Mouse (Mus musculus) embryonic facial prominence, embryonic 15.5 days (tissue): ENCODE data around the gene Mast2. TPM values are rescaled to one million over a fixed set of nuclear protein-coding genes. Genes with fewer than 3 reads are reported as not detected.

Experiments used
- ATAC-seq: fragments of 200-750 bp; cut with Nextera tagmentation; 2 replicates; pipeline ENCODE4 v1.8.0; 2017; ENCODE audit warnings: low read depth, moderate TSS enrichment; ENCODE audit not compliant: insufficient number of reproducible peaks, low FRiP score, low TSS enrichment
- H3K27ac ChIP-seq: fragments of 300-500 bp; sonication (generic); replicated peaks from 2 replicates; pipeline ENCODE4 v1.5.1; 2015; ENCODE audit warnings: mild to moderate bottlenecking, inconsistent platforms
- H3K27me3 ChIP-seq: fragments of 300-500 bp; sonication (generic); 2 replicates; pipeline ENCODE4 v1.6.1; 2015; ENCODE audit warnings: inconsistent platforms
- H3K36me3 ChIP-seq: fragments of 300-500 bp; sonication (generic); 2 replicates; pipeline ENCODE4 v1.6.1; 2015; ENCODE audit warnings: mild to moderate bottlenecking, inconsistent platforms
- H3K4me1 ChIP-seq: fragments of 300-500 bp; sonication (generic); 2 replicates; pipeline ENCODE4 v1.6.1; 2015; ENCODE audit warnings: inconsistent platforms
- H3K4me2 ChIP-seq: fragments of 300-500 bp; sonication (generic); replicated peaks from 2 replicates; pipeline ENCODE4 v1.6.1; 2015; ENCODE audit warnings: mild to moderate bottlenecking, inconsistent platforms
- H3K4me3 ChIP-seq: fragments of 300-500 bp; sonication (generic); replicated peaks from 2 replicates; pipeline ENCODE4 v1.5.1; 2015; ENCODE audit warnings: mild to moderate bottlenecking, inconsistent platforms
- H3K9ac ChIP-seq: fragments of 300-500 bp; sonication (generic); 2 replicates; pipeline ENCODE4 v1.6.1; 2015; ENCODE audit warnings: inconsistent platforms
- H3K9me3 ChIP-seq: fragments of 300-500 bp; sonication (generic); replicated peaks from 2 replicates; pipeline ENCODE4 v1.6.1; 2016; ENCODE audit warnings: inconsistent platforms
- WGBS: fragments of 180-500 bp; shearing (Covaris S2); methylation state at CpG from one replicate; pipeline ENCODE4 v1.1.7; 2015; 5-methylcytosine and 5-hydroxymethylcytosine counted together
- polyA plus RNA-seq: library from polyadenylated mRNA; unstranded; fragments of >200 nt; fragmentation: Nextera tagmentation; extraction: Ambion mirVana; gene quantifications from 2 replicates; pipeline ENCODE4 v1.2.1, GENCODE M21; 2015

The Mast2 gene
- polyA plus RNA-seq, 1 experiment from 2014 or later, result 17.9 TPM

- Histone ChIP-seq H3K27ac (peak overlapping the region; percentile 85), H3K27me3 (no peaks in the 10 kb centered on the region), H3K4me1 (peaks cover 8% of the 10 kb centered on the region), H3K9me3 (no peaks in the 10 kb centered on the region), H3K36me3 (no peaks in the 10 kb centered on the region), H3K4me3 (peak overlapping the region; percentile 82), H3K9ac (peak overlapping the region; percentile 83), H3K4me2 (peak overlapping the region; percentile 61)
- peak; percentile 71 for ATAC-seq
- WGBS, result under 1% methylated on average over 63 of the region's 74 CpGs
Measured at GRCm38 (mm10) chr4:116463231-116464125, 505 bp downstream of the Mast2 start.

- no peak overlapping the region for H3K4me2 ChIP-seq
- no peak for ATAC-seq
Measured at GRCm38 (mm10) chr4:116461943-116462342, 2.0 kb downstream of the Mast2 start.

GRCm38 (mm10) chr4:116451553-116451952, 12.4 kb downstream of the Mast2 start:
- H3K27me3 ChIP-seq, result no peaks in the 10 kb centered on the region
- H3K9ac ChIP-seq, result no peak overlapping the region
- H3K4me3 ChIP-seq, result no peak overlapping the region
- ATAC-seq, result no peak
- no peak overlapping the region for H3K27ac ChIP-seq
- H3K36me3 ChIP-seq, result no peaks in the 10 kb centered on the region
- no peaks in the 10 kb centered on the region for H3K4me1 ChIP-seq
- no peaks in the 10 kb centered on the region for H3K9me3 ChIP-seq
- no peak overlapping the region for H3K4me2 ChIP-seq

More at GRCm38 (mm10) chr4:116461943-116462342, 2.0 kb downstream of the Mast2 start:
- no peak overlapping the region for H3K9ac ChIP-seq
- H3K36me3 ChIP-seq, result no peaks in the 10 kb centered on the region
- peaks cover 8% of the 10 kb centered on the region for H3K4me1 ChIP-seq
- no peaks in the 10 kb centered on the region for H3K9me3 ChIP-seq
- WGBS, result 92% methylated on average over 3 of the region's 3 CpGs
- H3K27me3 ChIP-seq, result no peaks in the 10 kb centered on the region
- no peak overlapping the region for H3K27ac ChIP-seq
- no peak overlapping the region for H3K4me3 ChIP-seq

- no peak for ATAC-seq
- H3K4me1 ChIP-seq, result no peaks in the 10 kb centered on the region
- no peak overlapping the region for H3K9ac ChIP-seq
- H3K9me3 ChIP-seq, result no peaks in the 10 kb centered on the region
- H3K36me3 ChIP-seq, result no peaks in the 10 kb centered on the region
- no peak overlapping the region for H3K4me2 ChIP-seq
- H3K27me3 ChIP-seq, result no peaks in the 10 kb centered on the region
- H3K27ac ChIP-seq, result no peak overlapping the region
- no peak overlapping the region for H3K4me3 ChIP-seq
Measured at GRCm38 (mm10) chr4:116449951-116450350, 14.0 kb downstream of the Mast2 start.

- WGBS, result 59% methylated on average over 8 of the region's 8 CpGs
- no peaks in the 10 kb centered on the region for H3K4me1 ChIP-seq
- no peak overlapping the region for H3K27ac ChIP-seq
Measured at GRCm38 (mm10) chr4:116448673-116449072, 15.3 kb downstream of the Mast2 start.

GRCm38 (mm10) chr4:116439383-116439782, 24.6 kb downstream of the Mast2 start:
- Histone ChIP-seq H3K9ac (no peak overlapping the region), H3K4me3 (no peak overlapping the region), H3K27me3 (no peaks in the 10 kb centered on the region), H3K4me2 (no peak overlapping the region), H3K36me3 (no peaks in the 10 kb centered on the region), H3K9me3 (no peaks in the 10 kb centered on the region), H3K27ac (no peak overlapping the region), H3K4me1 (no peaks in the 10 kb centered on the region)
- ATAC-seq, result no peak
- 98% methylated on average over 1 of the region's 1 CpGs for WGBS

More at GRCm38 (mm10) chr4:116448673-116449072, 15.3 kb downstream of the Mast2 start:
- Histone ChIP-seq H3K27me3 (no peaks in the 10 kb centered on the region), H3K4me3 (no peak overlapping the region), H3K9me3 (no peaks in the 10 kb centered on the region), H3K4me2 (no peak overlapping the region), H3K36me3 (no peaks in the 10 kb centered on the region), H3K9ac (no peak overlapping the region)
- ATAC-seq, result no peak

- Histone ChIP-seq H3K4me1 (no peaks in the 10 kb centered on the region), H3K4me3 (no peak overlapping the region), H3K9me3 (no peaks in the 10 kb centered on the region), H3K27ac (no peak overlapping the region), H3K9ac (no peak overlapping the region), H3K27me3 (no peaks in the 10 kb centered on the region), H3K36me3 (no peaks in the 10 kb centered on the region; the same call in 1 of the 2 replicates), H3K4me2 (no peak overlapping the region)
- no peak for ATAC-seq
Measured at GRCm38 (mm10) chr4:116438561-116438960, 25.4 kb downstream of the Mast2 start.

- no peak for ATAC-seq
- H3K4me3 ChIP-seq, result no peak overlapping the region
- H3K9ac ChIP-seq, result no peak overlapping the region
- no peak overlapping the region for H3K4me2 ChIP-seq
- 94% methylated on average over 4 of the region's 4 CpGs for WGBS
- H3K27ac ChIP-seq, result no peak overlapping the region
- no peaks in the 10 kb centered on the region for H3K9me3 ChIP-seq
- no peaks in the 10 kb centered on the region for H3K4me1 ChIP-seq
- H3K36me3 ChIP-seq, result peaks cover 4% of the 10 kb centered on the region; the same call in 1 of the 2 replicates
- no peaks in the 10 kb centered on the region for H3K27me3 ChIP-seq
Measured at GRCm38 (mm10) chr4:116435626-116436025, 28.4 kb downstream of the Mast2 start.

- no peak overlapping the region for H3K4me2 ChIP-seq
- WGBS, result 77% methylated on average over 1 of the region's 1 CpGs
- H3K36me3 ChIP-seq, result peaks cover 9% of the 10 kb centered on the region; the same call in 1 of the 2 replicates
- no peak overlapping the region for H3K9ac ChIP-seq
- H3K4me1 ChIP-seq, result no peaks in the 10 kb centered on the region
- no peaks in the 10 kb centered on the region for H3K9me3 ChIP-seq
- no peak overlapping the region for H3K4me3 ChIP-seq
- no peak overlapping the region for H3K27ac ChIP-seq
- ATAC-seq, result no peak
- H3K27me3 ChIP-seq, result no peaks in the 10 kb centered on the region
Measured at GRCm38 (mm10) chr4:116422186-116422585, 41.8 kb downstream of the Mast2 start.

- Histone ChIP-seq H3K4me1 (no peaks in the 10 kb centered on the region), H3K27ac (no peak overlapping the region), H3K36me3 (peaks cover 9% of the 10 kb centered on the region; the same call in 1 of the 2 replicates), H3K27me3 (no peaks in the 10 kb centered on the region), H3K9me3 (no peaks in the 10 kb centered on the region), H3K4me2 (no peak overlapping the region), H3K9ac (no peak overlapping the region), H3K4me3 (no peak overlapping the region)
- 95% methylated on average over 3 of the region's 3 CpGs for WGBS
- no peak for ATAC-seq
Measured at GRCm38 (mm10) chr4:116421170-116421569, 42.8 kb downstream of the Mast2 start.

GRCm38 (mm10) chr4:116412993-116413392, 51.0 kb downstream of the Mast2 start:
- Histone ChIP-seq H3K27me3 (no peaks in the 10 kb centered on the region), H3K4me1 (no peaks in the 10 kb centered on the region), H3K27ac (no peak overlapping the region), H3K4me3 (no peak overlapping the region), H3K9me3 (no peaks in the 10 kb centered on the region), H3K9ac (no peak overlapping the region), H3K36me3 (no peaks in the 10 kb centered on the region), H3K4me2 (no peak overlapping the region)
- 60% methylated on average over 1 of the region's 1 CpGs for WGBS
- no peak for ATAC-seq

- H3K27ac ChIP-seq, result no peak overlapping the region
- no peak for ATAC-seq
- no peak overlapping the region for H3K9ac ChIP-seq
- no peaks in the 10 kb centered on the region for H3K9me3 ChIP-seq
- no peak overlapping the region for H3K4me2 ChIP-seq
- no peak overlapping the region for H3K4me3 ChIP-seq
- H3K36me3 ChIP-seq, result no peaks in the 10 kb centered on the region
- H3K27me3 ChIP-seq, result no peaks in the 10 kb centered on the region
- H3K4me1 ChIP-seq, result no peaks in the 10 kb centered on the region
Measured at GRCm38 (mm10) chr4:116411401-116411800, 52.6 kb downstream of the Mast2 start.
